Mouse (Mus musculus) spleen, postnatal 36 days (tissue): ENCODE measurements around the gene Olfr169.
"Not testable (repeated sequence)": the region's sequence is repeated elsewhere in the genome, so short reads cannot be mapped to it uniquely, and the experiment has no call there.

Experiments
- DNase-seq, 2 experiments: peaks; one replicate each; pipeline ENCODE4 v3.0.0; 2022; ENCODE audit warnings: low spot score in 2 of 2, mixed read lengths in 1 of 2

Olfr169 gene

GRCm38 (mm10) chr16:19571709-19572108 lies at the start of gene Olfr169:
TSS of gene Olfr169 (minus strand) at chr16:19571809.
- not testable (repeated sequence) for DNase-seq

- not testable (repeated sequence) for DNase-seq
These were observed 40.2 kb upstream of the Olfr169 start, which contains the start of gene Olfr170 for GRCm38 (mm10) chr16:19611782-19612181. TSS of gene Olfr170 (minus strand) at chr16:19611882.

- DNase-seq, result no peak
These were observed 31.6 kb upstream of the Olfr169 start for GRCm38 (mm10) chr16:19603166-19603565.

- not testable (repeated sequence) for DNase-seq
These were observed 18.2 kb downstream of the Olfr169 start for GRCm38 (mm10) chr16:19553429-19553828.

GRCm38 (mm10) chr16:19552246-19552645 lies 19.4 kb downstream of the Olfr169 start:
- not testable (repeated sequence) for DNase-seq

- no peak for DNase-seq
These were observed 36.2 kb downstream of the Olfr169 start, which contains the start of gene Olfr168 for GRCm38 (mm10) chr16:19535455-19535854. TSS of gene Olfr168 (minus strand) at chr16:19535555.

GRCm38 (mm10) chr16:19522166-19522565 lies 49.4 kb downstream of the Olfr169 start, which contains the start of gene Olfr167:
TSS of gene Olfr167 (minus strand) at chr16:19522266.
- DNase-seq, result no peak
